Mouse (Mus musculus) embryonic facial prominence, embryonic 11.5 days (tissue): ENCODE results near the gene Maco1. TPM values are rescaled to one million over a fixed set of nuclear protein-coding genes. Genes with fewer than 3 reads are reported as not detected.

Source experiments
- ATAC-seq: fragments of 200-750 bp; cut with Nextera tagmentation; replicated peaks from 2 replicates; pipeline ENCODE4 v1.8.0; 2017; ENCODE audit warnings: low read depth; ENCODE audit not compliant: insufficient number of reproducible peaks, low FRiP score, low TSS enrichment
- DNase-seq: peaks from one replicate; pipeline ENCODE4 v3.0.0-alpha.2; 2015; ENCODE audit warnings: low spot score
- H3K27ac ChIP-seq: fragments of 300-500 bp; sonication (generic); replicated peaks from 2 replicates; pipeline ENCODE4 v1.5.1; 2014; ENCODE audit warnings: mild to moderate bottlenecking, low read depth, low read length, control low read depth
- H3K27me3 ChIP-seq: fragments of 300-500 bp; sonication (generic); 2 replicates; pipeline ENCODE4 v1.6.1; 2014; ENCODE audit warnings: mild to moderate bottlenecking, low read length, moderate library complexity, mixed read lengths; ENCODE audit not compliant: control insufficient read depth, insufficient read depth
- H3K36me3 ChIP-seq: fragments of 300-500 bp; sonication (generic); replicated peaks from 2 replicates; pipeline ENCODE4 v1.6.1; 2014; ENCODE audit warnings: low read depth, mild to moderate bottlenecking, low read length, moderate library complexity, mixed read lengths; ENCODE audit not compliant: control insufficient read depth, insufficient read depth
- H3K4me1 ChIP-seq: fragments of 300-500 bp; sonication (generic); 2 replicates; pipeline ENCODE4 v1.6.1; 2014; ENCODE audit warnings: low read length, mixed read lengths; ENCODE audit not compliant: control insufficient read depth, insufficient read depth
- H3K4me2 ChIP-seq: fragments of 300-500 bp; sonication (generic); 2 replicates; pipeline ENCODE4 v1.6.1; 2014; ENCODE audit warnings: low read depth, mild to moderate bottlenecking, control low read depth, low read length, moderate library complexity
- H3K4me3 ChIP-seq: fragments of 300-500 bp; sonication (generic); 2 replicates; pipeline ENCODE4 v1.5.1; 2014; ENCODE audit warnings: low read depth, low read length, control low read depth
- H3K9ac ChIP-seq: fragments of 300-500 bp; sonication (generic); replicated peaks from 2 replicates; pipeline ENCODE4 v1.6.1; 2014; ENCODE audit warnings: mild to moderate bottlenecking, control low read depth, low read length
- H3K9me3 ChIP-seq: fragments of 300-500 bp; sonication (generic); replicated peaks from 2 replicates; pipeline ENCODE4 v1.6.1; 2016; ENCODE audit warnings: mild to moderate bottlenecking, low read length, inconsistent platforms, mixed read lengths; ENCODE audit not compliant: control insufficient read depth
- WGBS: fragments of 180-500 bp; shearing (Covaris S2); extraction: QIAGEN DNeasy Blood & Tissue Kit; methylation state at CpG from one replicate; pipeline ENCODE4 v1.1.7; 2014; 5-methylcytosine and 5-hydroxymethylcytosine counted together
- polyA plus RNA-seq: library from polyadenylated mRNA; unstranded; fragments of >200 nt; fragmentation: Nextera tagmentation; extraction: Ambion mirVana; gene quantifications from 2 replicates; pipeline ENCODE4 v1.2.1, GENCODE M21; 2014

Gene Maco1
- polyA plus RNA-seq, 1 experiment from 2014 or later = 47.0 TPM

DNA sequence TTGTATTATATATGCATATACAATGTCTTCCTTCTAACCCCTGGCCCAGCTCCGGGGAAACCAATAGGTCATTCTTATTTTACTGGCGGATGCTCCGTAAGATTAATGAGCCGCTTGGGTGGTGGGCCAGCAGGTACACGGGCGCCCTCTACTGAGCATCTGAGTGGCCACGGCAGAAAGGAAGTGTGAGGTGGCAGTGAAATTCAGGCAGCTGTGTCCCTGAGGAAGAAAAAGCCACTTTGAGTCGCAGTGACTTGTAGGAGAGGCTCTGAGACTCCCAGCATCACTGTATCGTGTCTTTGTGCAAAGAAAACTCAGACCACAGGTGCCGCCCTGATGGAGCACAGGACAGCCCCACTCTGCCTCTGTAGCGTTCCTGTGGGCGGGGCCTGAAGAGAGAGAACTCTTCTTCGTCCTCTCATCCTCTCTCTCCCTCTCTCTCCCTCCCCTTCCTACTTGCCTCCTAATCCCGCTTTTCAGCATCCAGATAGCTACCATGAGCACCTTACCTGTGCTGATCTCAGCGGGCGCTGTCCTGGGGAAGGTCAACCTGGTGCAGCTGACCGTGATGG is 26.4 kb upstream of the Maco1 start:
- H3K27ac ChIP-seq = no peak overlapping the region

DNA sequence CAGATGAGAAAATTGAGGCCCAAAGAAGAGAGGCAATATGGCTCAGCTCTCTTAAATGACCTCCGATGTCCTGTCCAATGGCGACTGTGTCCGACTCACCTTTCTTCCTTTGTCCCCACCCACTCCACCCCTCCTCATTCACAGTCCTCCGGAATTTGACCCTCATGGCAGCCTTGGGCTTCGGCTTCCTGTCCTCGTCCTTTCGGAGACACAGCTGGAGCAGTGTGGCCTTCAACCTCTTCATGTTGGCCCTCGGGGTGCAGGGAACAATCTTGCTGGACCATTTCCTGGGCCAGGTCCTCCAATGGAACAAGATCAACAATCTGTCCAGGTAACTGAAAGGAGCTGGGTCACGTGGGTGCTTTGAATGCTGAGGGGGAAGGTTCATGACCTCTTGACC is 23.0 kb upstream of the Maco1 start:
- no peak for ATAC-seq
- Histone ChIP-seq H3K4me2 (no peak overlapping the region), H3K9me3 (no peaks in the 10 kb centered on the region), H3K4me3 (no peak overlapping the region), H3K27ac (no peak overlapping the region), H3K36me3 (no peaks in the 10 kb centered on the region), H3K4me1 (no peaks in the 10 kb centered on the region), H3K27me3 (no peaks in the 10 kb centered on the region), H3K9ac (no peak overlapping the region)
- WGBS = 74% methylated on average over 9 of the region's 9 CpGs
- DNase-seq = no peak

More for the DNA sequence above, 26.4 kb upstream of the Maco1 start:
- Histone ChIP-seq H3K9ac (no peak overlapping the region; the same call in 1 of the 2 replicates), H3K9me3 (no peaks in the 10 kb centered on the region), H3K4me1 (no peaks in the 10 kb centered on the region), H3K36me3 (no peaks in the 10 kb centered on the region), H3K4me3 (peak overlapping the region; percentile 26; the same call in 1 of the 2 replicates), H3K27me3 (no peaks in the 10 kb centered on the region), H3K4me2 (peak overlapping the region; percentile 58)
- WGBS = 3% methylated on average over 17 of the region's 17 CpGs
- ATAC-seq (no peak), DNase-seq (peak; percentile 82)

DNA sequence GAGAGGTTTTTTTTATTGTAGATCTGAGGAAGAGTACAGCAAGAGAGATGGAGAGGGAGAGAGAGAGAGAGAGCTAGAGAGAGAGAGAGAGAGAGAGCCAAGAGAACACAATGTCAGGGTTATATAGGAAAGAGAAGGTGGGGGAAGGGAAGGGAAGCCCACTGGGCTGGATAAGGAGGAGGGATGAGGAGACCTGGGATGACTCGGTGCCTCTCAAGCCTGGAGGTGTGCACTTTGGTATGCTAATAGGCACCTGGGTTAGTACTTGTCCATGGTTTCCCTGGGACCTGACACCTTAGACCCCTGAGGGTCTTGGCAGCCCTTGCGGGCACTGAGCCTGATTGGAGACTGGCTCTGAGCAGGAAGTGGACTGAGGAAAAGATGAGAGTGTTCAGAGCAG is 18.8 kb upstream of the Maco1 start:
- DNase-seq = no peak
- 39% methylated on average over 2 of the region's 2 CpGs for WGBS

DNA sequence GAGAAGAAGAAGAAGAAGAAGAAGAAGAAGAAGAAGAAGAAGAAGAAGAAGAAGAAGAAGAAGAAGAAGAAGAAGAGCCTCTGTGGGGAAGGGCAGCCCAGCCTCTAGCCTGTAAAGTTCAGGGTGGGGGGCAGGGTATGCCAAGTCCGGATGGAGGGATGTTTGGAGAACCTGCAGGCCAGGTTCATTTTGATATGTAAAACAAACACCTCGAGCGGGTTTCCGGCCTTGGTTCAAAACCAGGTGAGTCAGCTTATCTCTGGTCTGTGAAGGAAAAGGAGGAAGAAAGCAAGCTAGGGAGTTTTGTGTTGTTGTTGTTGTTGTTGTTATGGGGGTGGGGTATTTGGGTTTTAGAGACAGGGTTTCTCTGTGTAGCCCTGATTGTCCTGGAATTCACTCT is 18.3 kb upstream of the Maco1 start:
- DNase-seq = no peak
- Histone ChIP-seq H3K4me1 (no peaks in the 10 kb centered on the region; the same call in 1 of the 2 replicates), H3K4me2 (no peak overlapping the region), H3K27ac (no peak overlapping the region), H3K4me3 (no peak overlapping the region), H3K27me3 (0 out of 2 replicates have a peak, but pooled peaks cover 5% of the 10 kb centered on the region), H3K36me3 (no peaks in the 10 kb centered on the region), H3K9me3 (no peaks in the 10 kb centered on the region), H3K9ac (no peak overlapping the region)
- ATAC-seq = no peak
- 44% methylated on average over 4 of the region's 4 CpGs for WGBS

More for the DNA sequence above, 18.8 kb upstream of the Maco1 start:
- Histone ChIP-seq H3K4me1 (no peaks in the 10 kb centered on the region; the same call in 1 of the 2 replicates), H3K27ac (no peak overlapping the region), H3K4me3 (no peak overlapping the region), H3K9me3 (no peaks in the 10 kb centered on the region), H3K4me2 (no peak overlapping the region), H3K36me3 (no peaks in the 10 kb centered on the region), H3K27me3 (0 out of 2 replicates have a peak, but pooled peaks cover 5% of the 10 kb centered on the region), H3K9ac (no peak overlapping the region)
- ATAC-seq = no peak

DNA sequence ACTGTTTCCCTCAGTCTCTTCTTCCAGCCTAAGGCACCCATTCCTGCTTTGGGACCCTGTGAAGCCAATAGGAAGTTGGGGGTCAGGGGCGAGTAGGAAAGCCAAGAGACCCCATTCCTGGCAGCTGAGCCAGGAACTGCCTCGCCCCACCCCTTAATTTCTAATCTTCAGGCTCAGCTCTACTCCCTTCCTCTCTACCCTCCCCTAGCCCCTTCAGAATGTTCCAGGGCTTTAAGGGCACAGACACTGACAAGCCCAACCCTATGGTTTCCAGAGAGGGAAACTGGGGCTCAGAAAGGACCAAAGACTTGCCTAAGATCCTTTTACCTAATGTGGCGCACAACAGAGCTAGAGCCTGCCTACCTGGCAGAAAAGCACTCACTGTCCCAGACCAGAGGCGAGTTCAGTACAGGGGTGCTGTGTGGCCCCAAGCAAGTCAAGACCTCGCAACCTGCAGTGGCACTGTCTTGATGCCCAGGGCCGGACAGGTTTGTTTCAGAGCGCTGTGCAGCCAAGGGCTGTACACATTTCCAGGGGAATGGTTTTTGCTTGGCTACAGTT is 16.8 kb upstream of the Maco1 start:
- DNase-seq = no peak

DNA sequence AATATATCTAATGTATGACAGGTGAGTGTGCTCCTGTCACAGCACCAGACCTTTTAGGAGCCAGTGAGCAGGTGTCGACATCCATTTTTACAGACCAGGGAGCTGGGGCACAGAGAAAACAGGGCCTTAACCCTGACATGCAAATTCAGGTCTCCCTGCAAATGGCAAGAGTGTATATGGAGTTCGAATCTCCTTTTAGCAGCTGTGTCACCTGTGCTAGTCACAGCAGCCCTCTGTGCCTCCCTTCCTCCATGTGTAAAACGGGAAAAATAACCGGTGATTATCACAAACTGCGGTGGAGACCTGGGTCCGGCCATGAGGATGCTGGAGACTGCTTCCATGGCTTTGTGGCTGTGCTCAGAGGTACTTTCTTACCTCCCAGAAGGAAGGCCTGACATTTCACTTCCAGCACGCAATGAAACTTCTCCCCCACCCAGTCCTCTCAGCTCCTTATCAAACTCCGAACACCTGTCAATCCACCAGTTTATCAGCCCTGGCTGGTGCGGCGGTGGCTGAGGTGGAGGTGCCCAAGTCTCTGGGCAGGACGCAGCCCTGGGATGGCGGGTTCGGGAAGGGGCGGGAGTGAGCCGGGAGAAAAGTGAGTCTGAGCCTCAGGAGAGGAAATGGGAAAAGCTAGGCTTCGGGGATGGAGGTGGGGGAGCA is 16.1 kb upstream of the Maco1 start:
- Histone ChIP-seq H3K9me3 (no peaks in the 10 kb centered on the region), H3K4me1 (no peaks in the 10 kb centered on the region; the same call in 1 of the 2 replicates), H3K27ac (no peak overlapping the region; the same call in 1 of the 2 replicates), H3K4me2 (peak overlapping the region; percentile 28), H3K9ac (peak overlapping the region; percentile 18; the same call in 1 of the 2 replicates), H3K27me3 (0 out of 2 replicates have a peak, but pooled peaks cover 5% of the 10 kb centered on the region), H3K4me3 (0 out of 2 replicates have a peak overlapping the region, but pooled peaks have one; percentile 1), H3K36me3 (no peaks in the 10 kb centered on the region)
- ATAC-seq (no peak), DNase-seq (no peak)
- WGBS = 7% methylated on average over 16 of the region's 16 CpGs

More for the DNA sequence above, 16.8 kb upstream of the Maco1 start:
- WGBS = 42% methylated on average over 7 of the region's 7 CpGs
- no peaks in the 10 kb centered on the region for H3K36me3 ChIP-seq
- 0 out of 2 replicates have a peak, but pooled peaks cover 5% of the 10 kb centered on the region for H3K27me3 ChIP-seq
- no peak for ATAC-seq
- 0 out of 2 replicates have a peak overlapping the region, but pooled peaks have one; percentile 1 for H3K4me3 ChIP-seq
- H3K4me1 ChIP-seq = no peaks in the 10 kb centered on the region; the same call in 1 of the 2 replicates
- H3K4me2 ChIP-seq = peak overlapping the region; percentile 28; the same call in 1 of the 2 replicates
- no peak overlapping the region for H3K27ac ChIP-seq
- H3K9me3 ChIP-seq = no peaks in the 10 kb centered on the region
- H3K9ac ChIP-seq = peak overlapping the region; percentile 18; the same call in 1 of the 2 replicates

DNA sequence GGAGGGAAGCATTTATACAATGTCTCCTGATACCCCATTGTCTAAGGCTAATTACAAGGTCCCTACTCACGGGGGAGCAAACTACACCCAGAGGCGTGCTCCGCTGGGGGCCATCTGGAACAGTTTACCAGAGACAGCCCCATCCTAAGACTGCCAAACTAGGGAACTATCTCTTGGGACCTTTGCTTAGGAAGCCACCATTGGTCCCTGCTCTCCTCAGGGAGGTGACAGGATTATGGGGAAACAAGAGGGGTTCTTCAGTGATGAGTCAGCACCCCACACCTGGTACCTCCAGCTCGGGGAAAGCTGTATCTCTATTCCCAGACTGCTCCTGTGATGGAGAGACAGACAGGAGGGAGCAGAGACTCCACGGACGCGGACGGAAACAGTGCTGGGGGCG is 15.3 kb upstream of the Maco1 start:
- ATAC-seq (no peak), DNase-seq (no peak)
- WGBS = 20% methylated on average over 8 of the region's 9 CpGs
- Histone ChIP-seq H3K36me3 (no peaks in the 10 kb centered on the region), H3K9me3 (no peaks in the 10 kb centered on the region), H3K4me2 (no peak overlapping the region), H3K27me3 (0 out of 2 replicates have a peak, but pooled peaks cover 5% of the 10 kb centered on the region), H3K27ac (no peak overlapping the region), H3K4me1 (no peaks in the 10 kb centered on the region; the same call in 1 of the 2 replicates), H3K9ac (no peak overlapping the region), H3K4me3 (no peak overlapping the region)
